Mouse (Mus musculus): ENCODE measurements around the gene Hipk2.
"Not testable (repeated sequence)": the region's sequence is repeated elsewhere in the genome, so short reads cannot be mapped to it uniquely, and the experiment has no call there.

Gene Hipk2

GRCm38 (mm10) chr6:38702810-38703399 is 173.1 kb downstream of the Hipk2 start:
- DNase-seq (ENCODE audit: low spot score in 2 of 2), result no peak

- no peak for DNase-seq (ENCODE audit: low spot score in 2 of 2)
Measured at GRCm38 (mm10) chr6:38701421-38701820, 174.5 kb downstream of the Hipk2 start.

- DNase-seq (ENCODE audit: low spot score in 2 of 2), result no peak
Measured at GRCm38 (mm10) chr6:38698233-38698889, 177.6 kb downstream of the Hipk2 start.

GRCm38 (mm10) chr6:38696570-38696969 is 179.4 kb downstream of the Hipk2 start:
- no peak for DNase-seq (ENCODE audit: low spot score in 2 of 2)

- DNase-seq (ENCODE audit: low spot score in 2 of 2), result peak; percentile 64 to 86
Measured at GRCm38 (mm10) chr6:38695380-38696054, 180.4 kb downstream of the Hipk2 start.

- DNase-seq (ENCODE audit: low spot score in 2 of 2), result no peak
Measured at GRCm38 (mm10) chr6:38692556-38692955, 183.4 kb downstream of the Hipk2 start.

GRCm38 (mm10) chr6:38691052-38691451 is 184.9 kb downstream of the Hipk2 start:
- no peak for DNase-seq (ENCODE audit: low spot score in 2 of 2)

GRCm38 (mm10) chr6:38690615-38691014 is 185.3 kb downstream of the Hipk2 start:
- DNase-seq (ENCODE audit: low spot score in 2 of 2), result no peak

GRCm38 (mm10) chr6:38688841-38689240 is 187.1 kb downstream of the Hipk2 start:
- DNase-seq (ENCODE audit: low spot score in 2 of 2), result no peak

- DNase-seq (ENCODE audit: low spot score in 2 of 2), result no peak
Measured at GRCm38 (mm10) chr6:38687216-38687615, 188.7 kb downstream of the Hipk2 start.

- DNase-seq (ENCODE audit: low spot score in 2 of 2), result no peak
Measured at GRCm38 (mm10) chr6:38682532-38682931, 193.4 kb downstream of the Hipk2 start.

GRCm38 (mm10) chr6:38677629-38678028 is 198.3 kb downstream of the Hipk2 start:
- DNase-seq (ENCODE audit: low spot score in 2 of 2), result no peak

- DNase-seq (ENCODE audit: low spot score in 2 of 2), result no peak
Measured at GRCm38 (mm10) chr6:38676723-38677122, 199.2 kb downstream of the Hipk2 start.

- DNase-seq (ENCODE audit: low spot score in 2 of 2), result no peak
Measured at GRCm38 (mm10) chr6:38676217-38676616, 199.7 kb downstream of the Hipk2 start.

GRCm38 (mm10) chr6:38672011-38672410 is 204.0 kb downstream of the Hipk2 start:
- no peak for DNase-seq (ENCODE audit: low spot score in 2 of 2)

- no peak for DNase-seq (ENCODE audit: low spot score in 2 of 2)
Measured at GRCm38 (mm10) chr6:38671270-38671669, 204.7 kb downstream of the Hipk2 start.

GRCm38 (mm10) chr6:38670488-38670887 is 205.5 kb downstream of the Hipk2 start:
- not testable (repeated sequence) for DNase-seq (ENCODE audit: low spot score in 2 of 2)

- DNase-seq (ENCODE audit: low spot score in 2 of 2), result no peak
Measured at GRCm38 (mm10) chr6:38669580-38669979, 206.4 kb downstream of the Hipk2 start.

GRCm38 (mm10) chr6:38662714-38663615 is 213.0 kb downstream of the Hipk2 start, which contains the start of gene Clec2l:
Gene Clec2l (plus strand): TSS chr6:38663069.
- no peak for DNase-seq (ENCODE audit: low spot score in 2 of 2)

- DNase-seq (ENCODE audit: low spot score in 2 of 2), result no peak
Measured at GRCm38 (mm10) chr6:38661626-38662025, 214.3 kb downstream of the Hipk2 start.

- peak; percentile 64 to 81 for DNase-seq (ENCODE audit: low spot score in 2 of 2)
Measured at GRCm38 (mm10) chr6:38650263-38650937, 225.6 kb downstream of the Hipk2 start.
